Mouse (Mus musculus) G1E (cell line): Measurements from ENCODE around the gene Smndc1.

Experiments used
- CTCF ChIP-seq: IDR thresholded peaks from 2 replicates; pipeline ENCODE4 v1.5.1; 2012; ENCODE audit warnings: low read depth, low read length, inconsistent platforms, mixed read lengths
- GATA1 ChIP-seq: IDR thresholded peaks from 2 replicates; pipeline ENCODE4 v1.6.1; 2012; ENCODE audit warnings: borderline replicate concordance, low read length, inconsistent platforms, mixed read lengths
- POLR2AphosphoS5 ChIP-seq: IDR thresholded peaks from 2 replicates; pipeline ENCODE4 v1.6.1; 2012; ENCODE audit warnings: low read depth, low read length, inconsistent platforms; ENCODE audit not compliant: insufficient replicate concordance
- TAL1 ChIP-seq: conservative IDR thresholded peaks from 2 replicates; pipeline ENCODE4 v1.6.1; 2012; ENCODE audit warnings: low read depth, low read length, inconsistent platforms, mixed read lengths

DNA sequence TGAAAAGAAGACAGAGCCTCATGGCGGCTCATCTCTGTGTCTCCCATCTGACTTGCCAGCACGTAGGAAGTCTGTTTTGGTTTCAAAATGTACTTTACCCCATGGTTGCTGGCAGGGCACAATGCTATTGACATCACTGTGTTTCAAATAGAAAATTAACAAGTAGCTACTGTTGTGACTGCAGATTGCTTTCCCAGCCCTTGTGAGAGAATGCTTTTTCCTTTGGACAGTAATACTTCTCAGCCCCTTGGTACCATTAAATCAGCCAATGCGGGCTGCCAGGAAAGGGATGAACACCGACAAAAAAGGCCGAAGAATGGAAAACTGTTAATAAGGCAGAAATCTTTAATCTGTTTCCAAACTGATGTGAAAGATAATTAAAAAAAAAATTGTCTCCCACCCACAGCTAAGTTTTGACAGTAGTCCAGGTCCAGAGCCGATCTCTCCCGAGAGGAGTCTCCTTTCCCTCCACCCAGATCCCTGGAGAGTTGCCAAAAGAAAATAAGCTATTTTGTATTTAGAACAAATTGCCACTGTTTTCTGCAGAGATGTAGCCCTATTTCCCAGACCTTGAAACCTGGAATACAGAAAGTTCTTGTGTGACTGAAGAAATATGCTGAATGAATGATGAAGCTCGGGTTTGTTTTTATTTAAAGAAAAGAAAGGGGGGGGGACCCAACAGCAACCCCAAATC lies 30.0 kb downstream of the Smndc1 start:
- TF ChIP-seq CTCF (no peak), TAL1 (no peak), POLR2AphosphoS5 (no peak), GATA1 (no peak)
